Mouse (Mus musculus): ENCODE measurements at regions not wholly inside any gene's neighbourhood (a gene's known extent, or its start where the extent isn't known, plus 50 kb on each side); places are given as distances from the start of the nearest gene placed in this dataset.

DNA sequence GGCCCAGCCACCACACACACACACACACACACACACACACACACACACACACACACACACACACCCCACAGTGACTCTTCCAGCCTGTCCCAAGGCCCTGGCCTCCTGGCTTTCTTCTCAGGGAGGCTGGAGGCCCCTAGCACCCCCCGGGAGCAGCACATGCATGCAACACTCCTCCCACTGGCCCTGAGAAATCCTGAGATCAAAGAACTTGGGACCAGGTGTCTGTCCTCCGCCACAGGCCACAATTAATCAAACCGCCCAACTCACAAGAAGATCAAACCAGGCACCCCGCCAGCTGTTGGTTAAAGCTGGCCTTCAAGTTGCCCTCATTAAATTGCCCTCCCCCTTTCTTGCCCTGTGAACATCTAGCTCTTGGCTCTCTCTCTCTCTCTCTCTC lies 143.8 kb upstream of the Zfp703 start:
- peaks cover 34% of the 10 kb centered on the region for H3K4me1 ChIP-seq (ENCODE audit: control insufficient read depth, insufficient read depth, low read length)
- H3K27ac ChIP-seq (replicated peaks; ENCODE audit: low read depth, low read length): no peak overlapping the region
- no peak overlapping the region for H3K9ac ChIP-seq (ENCODE audit: low read depth, low read length, severe bottlenecking)
- peaks cover 24% of the 10 kb centered on the region; the same call in 1 of the 2 replicates for H3K27me3 ChIP-seq (ENCODE audit: control insufficient read depth, insufficient read depth, low read length)
- H3K36me3 ChIP-seq (ENCODE audit: control insufficient read depth, insufficient read depth, low read length): no peaks in the 10 kb centered on the region
- no peak overlapping the region for H3K4me2 ChIP-seq (replicated peaks; ENCODE audit: low read depth, low read length, severe bottlenecking)
- no peak for ATAC-seq (ENCODE audit: low FRiP score, low read depth)
- no peak overlapping the region for H3K4me3 ChIP-seq (replicated peaks; ENCODE audit: low read length)
- 15% methylated on average over 4 of the region's 4 CpGs for WGBS
- TF ChIP-seq POLR2A (IDR thresholded peaks at IDR 0.05; ENCODE audit: borderline replicate concordance, extremely low read depth, insufficient read depth, insufficient read length): no peak
- peak; percentile 72 for DNase-seq (ENCODE audit: low spot score)
- H3K9me3 ChIP-seq (ENCODE audit: control insufficient read depth, low read length): no peaks in the 10 kb centered on the region

GRCm38 (mm10) chr8:26833784-26834183 lies 143.3 kb upstream of the Zfp703 start:
- TF ChIP-seq POLR2A (IDR thresholded peaks at IDR 0.05; ENCODE audit: borderline replicate concordance, extremely low read depth, insufficient read depth, insufficient read length): no peak
- peaks cover 24% of the 10 kb centered on the region; the same call in 1 of the 2 replicates for H3K27me3 ChIP-seq (ENCODE audit: control insufficient read depth, insufficient read depth, low read length)
- H3K27ac ChIP-seq (replicated peaks; ENCODE audit: low read depth, low read length): no peak overlapping the region
- H3K9me3 ChIP-seq (ENCODE audit: control insufficient read depth, low read length): no peaks in the 10 kb centered on the region
- no peak overlapping the region for H3K9ac ChIP-seq (ENCODE audit: low read depth, low read length, severe bottlenecking)
- no peaks in the 10 kb centered on the region for H3K36me3 ChIP-seq (ENCODE audit: control insufficient read depth, insufficient read depth, low read length)
- H3K4me1 ChIP-seq (ENCODE audit: control insufficient read depth, insufficient read depth, low read length): peaks cover 30% of the 10 kb centered on the region
- H3K4me2 ChIP-seq (replicated peaks; ENCODE audit: low read depth, low read length, severe bottlenecking): no peak overlapping the region
- H3K4me3 ChIP-seq (replicated peaks; ENCODE audit: low read length): no peak overlapping the region
- WGBS: 47% methylated on average over 5 of the region's 5 CpGs
- DNase-seq (ENCODE audit: low spot score) (no peak), ATAC-seq (ENCODE audit: low FRiP score, low read depth) (no peak)

- 74% methylated on average over 13 of the region's 13 CpGs for WGBS
- H3K27me3 ChIP-seq (ENCODE audit: control insufficient read depth, insufficient read depth, low read length): peaks cover 24% of the 10 kb centered on the region; the same call in 1 of the 2 replicates
- H3K27ac ChIP-seq (replicated peaks; ENCODE audit: low read depth, low read length): no peak overlapping the region
- H3K36me3 ChIP-seq (ENCODE audit: control insufficient read depth, insufficient read depth, low read length): no peaks in the 10 kb centered on the region
- H3K4me1 ChIP-seq (ENCODE audit: control insufficient read depth, insufficient read depth, low read length): peaks cover 24% of the 10 kb centered on the region
- no peak for TF ChIP-seq POLR2A (IDR thresholded peaks at IDR 0.05; ENCODE audit: borderline replicate concordance, extremely low read depth, insufficient read depth, insufficient read length)
- no peak for ATAC-seq (ENCODE audit: low FRiP score, low read depth)
- no peak for DNase-seq (ENCODE audit: low spot score)
- H3K9me3 ChIP-seq (ENCODE audit: control insufficient read depth, low read length): no peaks in the 10 kb centered on the region
- no peak overlapping the region for H3K4me2 ChIP-seq (replicated peaks; ENCODE audit: low read depth, low read length, severe bottlenecking)
- H3K4me3 ChIP-seq (replicated peaks; ENCODE audit: low read length): no peak overlapping the region
- H3K9ac ChIP-seq (ENCODE audit: low read depth, low read length, severe bottlenecking): no peak overlapping the region
Observed at GRCm38 (mm10) chr8:26834604-26835003, 142.5 kb upstream of the Zfp703 start.

DNA sequence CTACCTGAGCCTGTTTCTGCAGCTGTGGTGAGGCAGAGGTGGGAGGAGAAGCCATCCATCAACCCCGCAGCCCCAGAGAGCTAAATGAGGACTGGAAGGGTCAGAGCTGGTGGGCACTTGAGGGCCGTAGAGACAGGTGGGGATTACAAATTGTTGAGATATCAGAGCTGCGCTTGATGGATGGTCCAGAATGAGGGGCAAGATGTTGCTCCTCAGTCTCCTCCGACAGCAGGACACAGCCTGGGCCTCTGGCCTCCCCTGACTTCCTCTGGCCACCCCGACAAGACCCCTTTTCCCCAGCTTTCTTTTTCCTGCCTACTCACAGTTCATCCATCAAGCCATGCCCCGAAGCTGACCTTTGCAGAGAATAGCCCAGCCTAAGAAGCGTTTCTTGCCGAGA lies 142.0 kb upstream of the Zfp703 start:
- H3K9ac ChIP-seq (ENCODE audit: low read depth, low read length, severe bottlenecking): no peak overlapping the region
- H3K27ac ChIP-seq (replicated peaks; ENCODE audit: low read depth, low read length): no peak overlapping the region
- H3K36me3 ChIP-seq (ENCODE audit: control insufficient read depth, insufficient read depth, low read length): no peaks in the 10 kb centered on the region
- H3K4me2 ChIP-seq (replicated peaks; ENCODE audit: low read depth, low read length, severe bottlenecking): no peak overlapping the region
- ATAC-seq (ENCODE audit: low FRiP score, low read depth) (no peak), DNase-seq (ENCODE audit: low spot score) (no peak)
- H3K27me3 ChIP-seq (ENCODE audit: control insufficient read depth, insufficient read depth, low read length): peaks cover 24% of the 10 kb centered on the region; the same call in 1 of the 2 replicates
- H3K4me1 ChIP-seq (ENCODE audit: control insufficient read depth, insufficient read depth, low read length): peaks cover 24% of the 10 kb centered on the region
- no peaks in the 10 kb centered on the region for H3K9me3 ChIP-seq (ENCODE audit: control insufficient read depth, low read length)
- no peak overlapping the region for H3K4me3 ChIP-seq (replicated peaks; ENCODE audit: low read length)
- 51% methylated on average over 8 of the region's 8 CpGs for WGBS
- TF ChIP-seq POLR2A (IDR thresholded peaks at IDR 0.05; ENCODE audit: borderline replicate concordance, extremely low read depth, insufficient read depth, insufficient read length): no peak

DNA sequence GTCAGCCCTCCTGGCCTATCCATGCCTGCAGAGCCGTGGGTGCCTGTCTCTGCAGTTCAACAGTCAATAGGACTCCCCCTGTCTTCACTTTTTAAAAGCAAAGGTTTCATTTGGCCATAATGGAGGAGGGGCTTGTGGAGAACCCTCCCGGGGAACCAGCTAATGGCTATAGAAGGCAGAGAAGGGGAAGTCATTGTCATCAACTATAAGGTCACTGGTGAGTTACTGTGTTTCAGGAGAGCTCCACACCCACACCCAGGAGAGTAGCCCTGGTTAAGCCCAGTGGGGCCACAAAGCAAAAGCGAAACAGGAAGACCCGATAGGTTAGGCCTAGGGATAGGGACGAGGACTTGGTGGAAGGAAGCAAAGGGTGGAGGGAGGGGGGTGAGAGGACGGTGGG lies 141.5 kb upstream of the Zfp703 start:
- H3K27me3 ChIP-seq (ENCODE audit: control insufficient read depth, insufficient read depth, low read length): peaks cover 24% of the 10 kb centered on the region; the same call in 1 of the 2 replicates
- no peaks in the 10 kb centered on the region for H3K9me3 ChIP-seq (ENCODE audit: control insufficient read depth, low read length)
- TF ChIP-seq POLR2A (IDR thresholded peaks at IDR 0.05; ENCODE audit: borderline replicate concordance, extremely low read depth, insufficient read depth, insufficient read length): no peak
- DNase-seq (ENCODE audit: low spot score) (no peak), ATAC-seq (ENCODE audit: low FRiP score, low read depth) (no peak)
- H3K27ac ChIP-seq (replicated peaks; ENCODE audit: low read depth, low read length): no peak overlapping the region
- no peak overlapping the region for H3K9ac ChIP-seq (ENCODE audit: low read depth, low read length, severe bottlenecking)
- H3K4me3 ChIP-seq (replicated peaks; ENCODE audit: low read length): no peak overlapping the region
- WGBS: 47% methylated on average over 6 of the region's 6 CpGs
- no peaks in the 10 kb centered on the region for H3K36me3 ChIP-seq (ENCODE audit: control insufficient read depth, insufficient read depth, low read length)
- peaks cover 24% of the 10 kb centered on the region for H3K4me1 ChIP-seq (ENCODE audit: control insufficient read depth, insufficient read depth, low read length)
- H3K4me2 ChIP-seq (replicated peaks; ENCODE audit: low read depth, low read length, severe bottlenecking): no peak overlapping the region

DNA sequence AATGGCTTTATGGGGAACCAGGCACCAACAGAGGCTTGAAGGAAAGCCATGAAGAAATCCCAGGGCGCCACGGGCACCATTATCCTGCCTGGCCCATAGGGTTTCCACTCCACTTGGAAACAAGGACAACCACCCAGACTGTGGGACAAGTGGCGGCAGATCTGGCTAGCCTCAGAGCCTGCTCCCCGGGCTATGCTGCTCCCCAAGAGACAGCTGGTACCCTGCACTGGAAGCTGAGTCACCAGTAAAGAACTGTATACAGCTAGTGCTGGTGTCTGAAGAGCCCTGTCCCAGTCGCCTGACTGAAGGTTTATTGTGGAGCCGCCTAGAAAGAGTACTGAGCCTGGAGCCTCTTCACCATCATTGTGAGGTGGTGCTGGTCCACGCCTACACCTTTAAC lies 140.6 kb upstream of the Zfp703 start:
- TF ChIP-seq POLR2A (IDR thresholded peaks at IDR 0.05; ENCODE audit: borderline replicate concordance, extremely low read depth, insufficient read depth, insufficient read length): no peak
- H3K36me3 ChIP-seq (ENCODE audit: control insufficient read depth, insufficient read depth, low read length): no peaks in the 10 kb centered on the region
- ATAC-seq (ENCODE audit: low FRiP score, low read depth) (no peak), DNase-seq (ENCODE audit: low spot score) (no peak)
- H3K4me3 ChIP-seq (replicated peaks; ENCODE audit: low read length): no peak overlapping the region
- H3K4me1 ChIP-seq (ENCODE audit: control insufficient read depth, insufficient read depth, low read length): peaks cover 25% of the 10 kb centered on the region
- H3K4me2 ChIP-seq (replicated peaks; ENCODE audit: low read depth, low read length, severe bottlenecking): no peak overlapping the region
- WGBS: 74% methylated on average over 7 of the region's 7 CpGs
- no peaks in the 10 kb centered on the region for H3K9me3 ChIP-seq (ENCODE audit: control insufficient read depth, low read length)
- H3K9ac ChIP-seq (ENCODE audit: low read depth, low read length, severe bottlenecking): no peak overlapping the region
- H3K27me3 ChIP-seq (ENCODE audit: control insufficient read depth, insufficient read depth, low read length): peaks cover 24% of the 10 kb centered on the region; the same call in 1 of the 2 replicates
- H3K27ac ChIP-seq (replicated peaks; ENCODE audit: low read depth, low read length): no peak overlapping the region
